Mouse (Mus musculus) adrenal gland, postnatal 0 days (tissue): ENCODE measurements around the gene Fcf1. TPM values are rescaled to one million over a fixed set of nuclear protein-coding genes. Genes with fewer than 3 reads are reported as not detected.

Source experiments
- polyA plus RNA-seq: library from polyadenylated mRNA; unstranded; fragments of >200 nt; fragmentation: Nextera tagmentation; extraction: Ambion mirVana; gene quantifications from 2 replicates; pipeline ENCODE4 v1.2.1, GENCODE M21; 2015

The Fcf1 gene
- 220 and 237 TPM in 2 replicates for polyA plus RNA-seq

DNA sequence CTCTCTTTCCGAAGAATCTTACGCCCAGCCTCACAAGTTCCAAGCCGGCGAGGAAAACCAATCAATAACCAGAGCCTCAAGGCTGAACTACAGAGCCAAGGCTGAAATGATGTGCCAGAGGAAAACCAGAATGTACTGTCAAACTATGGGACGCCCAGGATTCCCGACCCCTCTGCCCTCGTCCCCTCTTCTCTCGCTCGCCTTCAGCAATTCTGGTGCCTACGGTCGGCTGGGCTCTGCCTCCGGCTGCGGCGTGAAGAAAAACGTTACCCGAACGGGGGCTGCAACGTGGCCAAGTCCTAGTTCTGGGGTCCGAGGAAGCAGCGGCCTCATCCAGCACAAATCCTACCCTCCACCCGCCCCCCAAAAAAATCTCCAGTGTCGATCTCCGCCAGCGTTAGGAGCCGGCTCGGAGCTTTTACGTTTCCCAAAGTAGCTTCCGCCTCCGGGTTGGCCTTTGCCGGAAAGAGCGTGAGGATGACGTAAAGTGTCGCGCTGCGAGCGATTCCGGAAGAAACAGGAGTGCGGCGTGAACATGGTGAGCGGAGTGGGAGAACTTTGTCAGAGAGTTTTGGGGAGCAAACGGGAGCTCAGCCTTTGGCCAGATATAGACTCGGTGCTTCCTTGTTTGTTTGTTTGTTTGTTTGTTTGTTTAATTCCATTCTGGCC lies at the start of gene Fcf1, which contains the start of gene Arel1:
Gene Fcf1, plus strand, starts transcription at position 470 of the 669 bp plus-strand sequence.
Gene Arel1, minus strand, starts transcription at position 473 of the 669 bp plus-strand sequence.

DNA sequence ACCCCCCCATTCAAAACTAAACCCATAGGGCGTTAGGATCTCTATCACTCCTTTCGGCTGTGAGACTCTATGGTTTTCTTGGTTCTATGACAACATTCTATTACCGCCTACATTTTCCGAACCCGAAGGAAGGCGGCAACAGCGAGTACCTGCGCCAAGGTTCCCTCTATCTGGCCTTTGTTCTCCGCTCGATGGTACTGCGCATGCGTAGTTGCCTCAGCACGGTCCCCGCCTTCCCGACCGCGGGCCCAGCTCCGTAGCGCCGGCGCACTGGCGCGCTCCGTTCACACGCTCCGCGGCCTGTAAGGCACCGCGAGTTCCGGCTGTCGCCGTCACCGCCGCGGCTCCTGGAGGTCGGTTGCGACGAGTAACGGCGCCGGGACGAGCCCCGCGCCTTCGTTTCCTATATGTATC lies 25.4 kb downstream of the Fcf1 start, which contains the start of gene Ylpm1:
Gene Ylpm1, plus strand, starts transcription at position 239 of the 414 bp plus-strand sequence.

Other genes with a start within 250 kb of the Fcf1 start
- 66.6 and 68.5 TPM in 2 replicates for gene Npc2, start 197.7 kb upstream of the Fcf1 start, polyA plus RNA-seq
- 159 and 164 TPM in 2 replicates for gene Isca2, start 197.6 kb upstream of the Fcf1 start, polyA plus RNA-seq
- gene Ltbp2, start 94.4 kb upstream of the Fcf1 start, polyA plus RNA-seq: 1.9 and 2.2 TPM in 2 replicates
- gene Arel1, start within 50 bp of the Fcf1 start, polyA plus RNA-seq: 10.4 and 12.1 TPM in 2 replicates
- gene Ylpm1, start 25.4 kb downstream of the Fcf1 start, polyA plus RNA-seq: 19.5 and 19.9 TPM in 2 replicates
- 2.6 and 3.9 TPM in 2 replicates for gene Prox2, start 139.9 kb downstream of the Fcf1 start, polyA plus RNA-seq
- 55.8 and 91.8 TPM in 2 replicates for gene Dlst, start 139.9 kb downstream of the Fcf1 start, polyA plus RNA-seq
- gene Rps6kl1, start 180.4 kb downstream of the Fcf1 start, polyA plus RNA-seq: 3.4 and 6.8 TPM in 2 replicates
- gene Pgf, start 206.9 kb downstream of the Fcf1 start, polyA plus RNA-seq: 5.9 and 11.9 TPM in 2 replicates
- gene Eif2b2, start 248.6 kb downstream of the Fcf1 start, polyA plus RNA-seq: 51.3 and 64.4 TPM in 2 replicates